Mouse (Mus musculus) heart, postnatal 25 days (tissue): ENCODE data around the gene Uso1. TPM values are rescaled to one million over a fixed set of nuclear protein-coding genes. Genes with fewer than 3 reads are reported as not detected.

Experiments
- DNase-seq: peaks from one replicate; pipeline ENCODE4 v3.0.0; 2022; ENCODE audit warnings: low spot score
- intact Hi-C: fragments of 180-260 bp; cut with DNase I; formaldehyde crosslinking; loops from one replicate; pipeline ENCODE4 v1.15.1; 2025
- total RNA-seq, 2 experiments: library from RNA; stranded (reverse); gene quantifications; 2 replicates each; pipeline ENCODE4 v1.2.3; 2021

Uso1 gene
- total RNA-seq, 2 experiments from 2014 or later, result 38.2 to 38.3 TPM

DNA sequence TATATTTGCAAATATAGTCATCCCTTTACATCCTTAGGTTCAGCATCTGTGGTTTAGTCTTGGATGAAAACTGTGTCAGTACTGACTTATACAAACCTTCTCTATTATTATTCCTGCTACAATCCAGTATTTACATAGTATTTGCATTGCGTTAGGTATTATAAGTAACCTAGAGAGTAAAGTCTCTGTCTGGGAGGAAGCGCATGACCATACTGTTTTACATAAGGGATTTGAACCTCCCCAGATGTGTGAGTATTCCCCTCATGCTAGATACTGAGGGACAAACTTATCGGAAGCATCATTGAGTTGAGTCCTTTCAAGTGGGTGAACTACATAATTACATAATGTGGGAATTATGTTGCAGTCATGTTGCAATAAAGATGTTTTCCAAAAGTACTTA is 91.8 kb downstream of the Uso1 start:
- intact Hi-C loops, result no loop called here
- DNase-seq, result no peak

GRCm38 (mm10) chr5:92230306-92230705 is 92.6 kb downstream of the Uso1 start:
- intact Hi-C loops, result no loop called here

GRCm38 (mm10) chr5:92231836-92232235 is 94.1 kb downstream of the Uso1 start:
- intact Hi-C loops, result no loop called here
- DNase-seq, result no peak

More at GRCm38 (mm10) chr5:92230306-92230705, 92.6 kb downstream of the Uso1 start:
- DNase-seq, result no peak

DNA sequence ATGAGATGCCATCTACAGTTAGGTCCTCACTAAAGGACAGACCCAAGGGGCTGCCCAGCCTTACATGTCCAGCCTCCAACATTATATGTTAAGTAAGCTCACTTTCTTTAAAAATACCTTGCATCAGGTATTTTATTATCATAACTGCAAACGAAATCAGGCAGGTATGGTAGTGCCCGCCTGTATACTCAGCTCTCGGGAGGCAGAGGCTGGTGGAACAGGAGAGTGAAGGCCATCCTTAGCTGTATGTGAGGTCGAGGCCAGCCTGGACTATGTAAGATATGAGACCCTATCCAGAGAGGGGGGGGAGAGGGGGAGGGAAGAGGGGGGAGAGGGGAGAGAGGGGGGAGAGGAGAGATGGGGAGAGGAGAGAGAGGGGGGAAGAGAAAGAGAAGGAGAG is 95.6 kb downstream of the Uso1 start:
- no peak for DNase-seq
- intact Hi-C loops, result no loop called here

DNA sequence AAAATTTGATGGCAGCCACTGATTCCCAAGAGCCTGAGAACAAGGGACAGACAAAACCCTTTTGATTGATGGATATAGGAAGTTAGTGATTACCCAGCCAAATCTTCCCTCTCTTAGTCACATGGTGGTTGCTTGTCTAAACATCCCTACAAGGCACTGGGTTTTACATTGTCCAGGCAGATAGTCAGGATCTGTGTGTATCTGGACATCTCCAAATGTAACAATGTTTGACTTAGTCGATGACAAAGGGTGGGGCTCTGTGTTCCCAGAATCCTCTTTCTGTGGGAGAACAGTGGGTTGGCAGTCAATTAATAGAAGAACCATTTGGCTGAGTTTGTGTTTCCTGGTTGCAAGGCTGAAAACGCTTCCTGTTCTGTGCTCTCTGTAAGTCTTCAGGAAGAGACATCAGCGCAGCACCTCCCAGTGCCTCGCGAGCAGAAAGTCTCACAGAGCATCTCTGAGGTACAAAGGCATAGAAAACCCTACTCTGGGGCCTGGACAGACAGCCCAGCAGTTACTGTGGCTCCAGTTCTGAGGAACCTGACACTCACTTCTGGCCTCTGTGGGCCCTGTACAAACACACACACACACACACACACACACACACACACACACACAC is 97.3 kb downstream of the Uso1 start:
- no peak for DNase-seq
- intact Hi-C loops, result no loop called here

DNA sequence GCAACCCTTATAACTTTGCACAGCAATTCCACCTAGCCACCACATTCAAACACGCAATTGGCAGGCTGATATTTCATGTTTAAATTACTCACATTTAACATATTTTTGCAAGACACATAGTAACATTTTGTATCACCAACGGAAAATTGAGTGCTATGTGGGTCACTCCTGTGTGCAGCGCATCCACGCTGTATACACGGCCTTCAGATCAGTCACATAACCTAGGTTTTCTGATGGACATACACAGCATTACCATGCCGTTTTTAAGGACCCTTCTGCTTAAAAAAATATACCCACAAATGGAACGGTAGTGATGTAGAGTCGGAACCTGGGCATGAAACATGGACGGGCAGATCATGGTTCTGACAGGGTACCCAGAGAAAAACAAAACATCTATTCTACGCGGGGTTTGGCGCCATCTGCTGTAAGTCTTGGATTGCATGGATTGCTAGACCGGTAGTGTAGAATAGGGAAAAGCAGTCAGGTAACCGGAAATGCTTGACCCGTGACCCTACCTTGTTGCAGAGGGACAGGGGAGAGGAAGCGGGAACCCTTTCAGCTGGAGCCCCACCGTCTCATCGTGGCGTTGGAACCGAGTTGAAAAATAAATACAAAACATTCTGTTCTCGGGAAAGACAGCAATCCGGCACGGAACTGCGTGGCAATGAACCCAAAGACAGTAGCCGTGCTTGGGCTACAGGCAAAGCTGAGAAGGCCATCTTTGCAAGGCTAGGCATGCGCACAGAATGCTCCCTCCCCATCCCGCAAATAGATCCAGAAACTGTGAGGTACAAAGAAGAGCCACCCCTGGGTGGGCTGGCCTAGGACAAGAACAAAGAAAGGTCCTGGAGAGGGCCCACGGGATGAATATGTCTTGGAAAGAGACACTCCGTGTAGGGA is 101.8 kb downstream of the Uso1 start:
- DNase-seq, result no peak
- intact Hi-C loops, result loop anchor here (2.0 to 10.0 kb wide), 2 partner anchors 45 to 775 kb away; no protein-coding TSS in a partner anchor

DNA sequence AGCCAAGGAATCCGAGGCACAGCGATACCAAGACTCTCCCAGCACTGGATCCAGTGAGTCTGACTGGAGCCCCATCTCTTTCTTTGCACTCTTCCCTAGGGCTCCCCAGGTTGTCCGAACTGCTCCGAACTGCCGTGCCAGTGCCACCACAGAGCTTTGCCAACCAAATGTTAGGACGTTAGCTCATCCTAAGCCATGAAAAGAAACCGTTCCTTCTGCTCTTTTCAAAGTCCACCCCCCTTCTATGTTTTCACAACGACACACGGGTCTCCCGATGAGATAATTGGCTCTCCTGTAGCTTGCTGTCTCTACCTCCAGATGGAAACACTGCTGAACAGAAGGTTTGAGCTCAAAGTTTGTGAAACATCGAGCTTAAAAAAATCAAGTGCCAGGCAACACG is 103.0 kb downstream of the Uso1 start:
- DNase-seq, result no peak
- intact Hi-C loops, result loop anchor here (10.0 kb wide), 1 partner anchor 776 kb away; no protein-coding TSS in a partner anchor

DNA sequence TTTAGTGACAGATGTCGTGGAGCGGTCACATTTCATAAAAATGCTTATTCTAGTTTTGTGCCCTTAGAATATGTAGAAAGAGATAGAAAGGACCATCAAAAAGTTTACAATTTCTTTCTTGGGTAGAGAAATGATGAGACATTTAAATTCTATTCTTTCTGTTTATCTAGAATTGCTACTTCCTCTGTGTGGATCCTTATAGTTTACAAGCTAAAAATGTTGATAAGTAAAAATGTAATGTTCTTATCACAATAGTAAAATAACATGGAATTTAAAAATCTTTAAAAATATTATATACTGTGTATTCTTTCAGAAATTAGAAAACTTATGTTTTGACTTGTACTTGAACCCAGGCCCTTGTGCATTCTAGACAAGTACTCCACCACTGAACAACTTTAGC is 107.2 kb downstream of the Uso1 start:
- no peak for DNase-seq
- intact Hi-C loops, result loop anchor here (10.0 kb wide), 1 partner anchor 780 kb away; no protein-coding TSS in a partner anchor

GRCm38 (mm10) chr5:92245483-92245882 is 107.7 kb downstream of the Uso1 start:
- DNase-seq, result no peak
- intact Hi-C loops, result loop anchor here (10.0 kb wide), 1 partner anchor 781 kb away; no protein-coding TSS in a partner anchor

GRCm38 (mm10) chr5:92248614-92249013 is 110.9 kb downstream of the Uso1 start:
- DNase-seq, result no peak
- intact Hi-C loops, result loop anchor here (10.0 kb wide), 1 partner anchor 784 kb away; no protein-coding TSS in a partner anchor

- intact Hi-C loops, result no loop called here
- DNase-seq, result no peak
These were observed 114.3 kb downstream of the Uso1 start for GRCm38 (mm10) chr5:92252031-92252430.

Other genes starting within 250 kb of the Uso1 start
- gene Rchy1, start 174.9 kb upstream of the Uso1 start, total RNA-seq, result 10 to 100 TPM; 28.2 to 32.4 TPM
- not detected for gene Odaph, start 150.5 kb upstream of the Uso1 start, total RNA-seq
- gene Cdkl2, start 94.1 kb upstream of the Uso1 start, total RNA-seq, result 1 to 10 TPM; 3.6 to 4.4 TPM
- gene G3bp2, start 54.2 kb upstream of the Uso1 start, total RNA-seq, result 10 to 100 TPM; 64.4 to 67.9 TPM
- not detected for gene U90926, start 77.5 kb downstream of the Uso1 start, total RNA-seq
- under 1 TPM in 1 of 2 experiments, not detected in 1; 0.16 TPM for gene Ppef2, start 118.3 kb downstream of the Uso1 start, total RNA-seq
- gene Naaa, start 140.2 kb downstream of the Uso1 start, total RNA-seq, result 10 to 100 TPM; 12.6 to 12.9 TPM
- 10 to 100 TPM; 11.2 to 12.3 TPM for gene Sdad1, start 172.5 kb downstream of the Uso1 start, total RNA-seq
- gene Cxcl9, start 190.1 kb downstream of the Uso1 start, total RNA-seq, result 1 to 10 TPM; 1.7 to 2.6 TPM
- 100 to 1,000 TPM; 689 to 788 TPM for gene Art3, start 193.9 kb downstream of the Uso1 start, total RNA-seq
- gene Cxcl10, start 211.0 kb downstream of the Uso1 start, total RNA-seq, result not detected